Mouse (Mus musculus) cerebellum, postnatal 10 days (tissue): ENCODE measurements around the gene Gm48551.

Source experiments
- DNase-seq, 2 experiments: peaks; one replicate each; pipeline ENCODE4 v3.0.0; 2021; ENCODE audit warnings: mixed read lengths in 2 of 2

The Gm48551 gene

GRCm38 (mm10) chr10:81405588-81406201 lies 21.4 kb downstream of the Gm48551 start:
- DNase-seq: peak; percentile 86 to 92

DNA sequence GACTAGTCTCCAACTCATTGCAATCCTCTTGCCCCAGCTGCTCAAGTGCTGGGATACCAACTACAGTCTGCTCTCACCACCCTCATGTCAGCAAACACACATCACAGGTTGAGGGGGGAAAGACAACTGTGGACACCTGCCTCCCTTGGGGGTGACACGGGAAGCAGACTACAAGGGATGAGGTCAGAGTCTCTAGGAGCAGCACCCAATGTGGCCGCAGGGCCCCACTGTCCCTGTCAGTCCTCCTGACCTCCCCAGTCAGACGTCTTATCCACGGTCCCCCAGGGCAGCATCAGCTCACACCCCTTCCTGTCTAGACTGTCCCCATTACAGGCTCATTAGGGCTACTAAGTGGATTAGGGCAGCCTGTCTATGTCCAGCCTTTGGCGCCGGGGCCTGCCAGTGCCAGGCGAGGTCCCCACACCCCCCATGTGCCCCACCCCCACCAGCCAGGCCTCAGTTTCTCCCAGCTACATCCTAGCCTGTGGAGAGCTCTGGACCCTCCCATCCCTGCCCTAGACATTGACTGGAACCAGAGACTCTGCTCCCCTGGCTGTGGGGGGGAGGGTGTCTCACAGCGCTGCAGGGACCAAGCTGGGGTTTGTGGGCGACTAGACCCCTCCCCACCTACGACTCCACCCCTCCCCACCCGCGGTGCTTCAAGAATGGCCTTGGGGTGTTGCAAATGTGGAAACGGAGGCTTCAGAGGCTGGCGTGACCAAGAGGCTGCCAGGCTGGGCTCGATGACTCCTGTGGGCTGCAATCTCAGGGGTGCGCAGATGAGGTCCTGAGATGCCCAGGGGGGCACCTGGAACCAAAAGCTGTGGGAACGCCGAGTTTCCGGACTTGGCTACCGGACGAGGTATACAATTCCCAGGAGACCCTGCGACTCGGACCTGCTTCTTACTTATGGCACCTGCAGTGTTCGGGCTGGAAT lies 22.5 kb downstream of the Gm48551 start:
- no peak for DNase-seq

- DNase-seq: peak; percentile 89 to 93
These were observed 23.5 kb downstream of the Gm48551 start for GRCm38 (mm10) chr10:81407539-81408423.

DNA sequence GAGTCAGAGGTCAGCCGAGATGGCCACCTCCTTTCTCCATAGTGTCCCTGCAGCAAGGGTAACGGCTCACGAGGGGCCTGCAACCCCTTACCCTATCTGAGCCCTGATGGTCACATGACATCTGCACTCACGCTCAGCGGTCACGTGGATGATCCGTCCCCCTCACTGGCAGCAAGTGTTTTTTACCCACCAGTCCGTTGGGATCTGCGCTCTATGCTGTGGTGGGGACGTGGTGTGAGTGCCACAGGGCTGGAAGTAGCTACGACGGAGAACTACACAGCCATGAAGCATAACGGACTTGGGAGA lies 24.1 kb downstream of the Gm48551 start:
- DNase-seq: no peak

DNA sequence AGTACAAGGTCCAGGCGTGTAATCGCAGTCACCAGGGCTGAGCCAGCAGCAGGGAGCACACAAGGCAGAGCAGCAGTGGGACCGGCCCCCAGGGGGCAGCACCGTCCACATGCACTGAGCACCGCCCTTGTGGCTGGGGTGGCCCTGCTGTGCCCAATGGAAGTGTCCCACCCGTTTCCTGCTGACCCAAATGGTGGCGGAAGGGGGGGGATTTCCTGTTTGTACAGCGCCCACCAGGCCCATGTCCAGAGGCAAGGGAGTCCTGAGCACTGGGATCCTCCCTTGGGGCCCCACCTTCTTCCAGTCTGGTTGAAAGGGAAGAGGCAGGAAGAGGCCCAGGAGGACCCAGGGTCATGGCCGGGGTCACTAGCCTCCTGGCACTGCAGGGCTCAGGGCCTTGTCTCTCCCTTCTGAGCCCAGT lies 24.6 kb downstream of the Gm48551 start:
- DNase-seq: peak; percentile 82 to 84

- DNase-seq: no peak
These were observed 25.1 kb downstream of the Gm48551 start for GRCm38 (mm10) chr10:81409330-81409729.

DNA sequence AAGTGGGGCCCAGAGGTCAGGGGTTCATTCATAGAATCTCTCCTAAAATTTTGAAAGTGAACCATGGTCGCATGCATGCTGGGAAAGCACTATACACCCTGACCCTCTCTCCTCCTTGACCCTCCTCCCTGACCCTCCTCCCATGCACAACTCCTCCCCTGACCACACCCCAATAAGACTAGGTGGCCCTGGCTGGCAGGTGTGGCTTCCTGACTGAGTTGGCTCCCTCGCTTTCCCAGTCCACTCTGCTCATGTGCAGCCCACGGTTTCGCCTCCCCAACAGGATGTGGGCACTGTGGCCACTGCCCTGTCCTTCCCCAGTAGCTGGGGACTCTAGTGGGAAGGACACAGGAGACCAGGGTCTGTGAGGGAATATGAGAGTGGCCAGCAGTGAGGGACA lies 26.1 kb downstream of the Gm48551 start:
- DNase-seq: no peak

- DNase-seq: no peak
These were observed 26.7 kb downstream of the Gm48551 start for GRCm38 (mm10) chr10:81410981-81411380.

GRCm38 (mm10) chr10:81411471-81412400 lies 27.5 kb downstream of the Gm48551 start:
- peak; percentile 97 for DNase-seq

GRCm38 (mm10) chr10:81412586-81413309 lies 28.5 kb downstream of the Gm48551 start:
- DNase-seq: no peak

DNA sequence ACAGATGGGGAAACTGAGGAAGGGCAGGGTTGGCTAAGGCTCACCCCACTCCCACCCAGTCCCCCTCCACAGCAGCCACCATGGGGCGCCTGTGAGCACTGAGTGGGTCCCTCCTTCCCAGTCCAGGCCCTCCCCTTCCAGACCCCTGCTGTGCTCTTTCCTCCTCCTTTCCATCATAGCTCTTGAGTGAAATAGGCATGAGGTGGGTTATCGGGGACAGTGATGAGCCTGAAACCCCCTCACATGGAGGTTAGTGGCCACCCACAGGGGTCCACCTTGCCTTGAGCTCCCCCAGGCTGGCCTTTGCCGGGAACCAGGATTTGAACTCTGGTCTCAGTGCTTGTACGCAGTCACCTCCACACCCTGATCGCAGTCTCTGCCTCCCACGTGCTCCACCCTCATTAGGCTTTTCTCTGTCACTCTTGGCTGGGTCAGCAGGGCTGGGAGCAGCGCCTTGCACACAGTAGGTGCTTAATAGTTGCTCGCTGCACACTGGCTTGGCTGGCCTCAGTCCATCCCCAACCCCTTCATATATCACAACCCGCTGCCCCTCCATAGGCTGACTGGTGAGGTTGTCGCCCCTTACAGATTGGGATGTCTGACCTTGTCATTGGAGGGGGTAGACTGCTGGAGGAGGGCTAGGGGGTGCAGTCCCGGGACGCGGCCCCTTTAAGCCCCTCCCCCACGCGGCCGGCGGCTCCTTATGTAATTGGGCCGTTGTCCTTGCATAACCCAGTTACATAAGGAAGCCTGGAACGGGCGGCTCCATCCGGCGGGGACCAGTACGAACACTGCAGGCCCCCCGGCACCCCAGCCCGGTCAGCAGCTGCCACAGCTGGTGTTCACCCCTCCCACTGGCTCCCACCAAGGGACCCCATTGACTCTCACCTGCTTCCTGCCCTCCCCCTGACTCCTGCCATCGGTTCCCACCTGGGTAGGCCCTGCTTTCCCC lies 29.3 kb downstream of the Gm48551 start:
- DNase-seq: peak; percentile 88 to 89

GRCm38 (mm10) chr10:81414682-81415081 lies 30.4 kb downstream of the Gm48551 start:
- peak in 1 of 2 experiments; percentile 74 for DNase-seq

- DNase-seq: no peak
These were observed 30.9 kb downstream of the Gm48551 start for GRCm38 (mm10) chr10:81415146-81415545.

DNA sequence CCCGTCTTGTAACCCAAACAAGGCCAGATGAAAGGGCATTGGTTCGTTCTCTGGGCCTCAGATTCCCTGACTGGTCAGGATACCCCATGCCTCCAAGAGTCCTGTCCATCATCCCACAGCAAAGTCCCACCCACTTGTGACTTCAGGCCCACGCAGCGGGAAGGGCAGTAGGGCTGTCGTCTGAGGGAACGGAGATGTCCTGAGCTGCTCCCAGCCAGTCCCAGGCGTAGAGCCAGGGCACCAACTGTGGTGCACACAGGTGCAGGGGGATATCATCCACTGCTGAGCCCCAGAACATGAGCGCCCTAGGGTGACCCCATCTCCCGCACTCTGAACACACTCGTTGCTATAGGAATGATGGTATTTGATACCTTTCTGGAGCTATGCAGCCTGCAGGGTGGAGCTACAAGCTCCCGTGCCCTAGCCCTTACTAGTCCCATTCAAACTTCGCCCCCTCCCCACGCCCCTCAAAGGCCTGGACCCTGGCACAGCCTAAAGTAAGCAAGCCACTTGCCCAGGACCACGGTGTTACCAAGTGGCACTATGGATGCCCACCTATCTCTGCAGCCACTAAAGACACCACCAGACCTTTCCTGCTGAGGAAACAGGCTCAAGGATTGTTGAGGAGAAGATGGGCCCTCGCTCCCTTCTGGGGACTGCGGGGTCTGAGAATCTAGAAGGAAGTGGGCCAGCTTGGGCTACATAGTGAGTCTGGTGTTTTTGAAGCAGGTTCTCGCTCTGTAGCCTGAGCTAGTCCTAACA lies 31.5 kb downstream of the Gm48551 start:
- DNase-seq: peak; percentile 72 to 73

DNA sequence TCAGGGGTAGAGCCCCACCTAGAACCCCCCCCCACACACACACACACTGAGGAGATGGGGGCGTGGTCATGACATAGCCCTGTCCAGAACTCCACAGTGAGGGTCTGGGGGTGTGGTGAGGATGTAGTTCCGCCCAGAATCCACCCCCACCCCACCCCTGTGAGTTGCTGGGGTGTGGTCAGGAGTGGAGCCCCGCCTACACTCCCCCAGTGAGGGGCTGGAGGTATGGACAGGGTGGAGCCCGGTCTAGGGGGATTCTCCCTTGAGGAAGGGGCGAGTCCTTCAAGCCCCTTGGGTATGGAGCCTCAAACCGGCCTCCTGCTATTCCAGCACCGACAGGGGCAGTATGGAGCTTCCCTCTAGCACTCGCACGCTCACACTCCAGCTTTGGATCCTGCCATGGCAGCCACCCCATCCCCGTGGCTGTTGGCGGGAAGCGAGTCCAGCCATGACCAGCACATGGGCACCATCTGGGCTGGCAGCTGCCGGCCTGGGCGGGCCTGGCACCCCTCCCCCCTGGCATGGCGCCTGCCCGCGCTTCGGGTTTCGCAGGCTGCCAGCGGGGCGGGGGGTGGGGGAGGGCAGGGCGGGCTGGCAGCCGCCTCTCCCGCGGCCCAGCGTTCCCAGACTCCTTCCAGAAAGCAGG lies 32.4 kb downstream of the Gm48551 start:
- DNase-seq: peak; percentile 98 to 99

DNA sequence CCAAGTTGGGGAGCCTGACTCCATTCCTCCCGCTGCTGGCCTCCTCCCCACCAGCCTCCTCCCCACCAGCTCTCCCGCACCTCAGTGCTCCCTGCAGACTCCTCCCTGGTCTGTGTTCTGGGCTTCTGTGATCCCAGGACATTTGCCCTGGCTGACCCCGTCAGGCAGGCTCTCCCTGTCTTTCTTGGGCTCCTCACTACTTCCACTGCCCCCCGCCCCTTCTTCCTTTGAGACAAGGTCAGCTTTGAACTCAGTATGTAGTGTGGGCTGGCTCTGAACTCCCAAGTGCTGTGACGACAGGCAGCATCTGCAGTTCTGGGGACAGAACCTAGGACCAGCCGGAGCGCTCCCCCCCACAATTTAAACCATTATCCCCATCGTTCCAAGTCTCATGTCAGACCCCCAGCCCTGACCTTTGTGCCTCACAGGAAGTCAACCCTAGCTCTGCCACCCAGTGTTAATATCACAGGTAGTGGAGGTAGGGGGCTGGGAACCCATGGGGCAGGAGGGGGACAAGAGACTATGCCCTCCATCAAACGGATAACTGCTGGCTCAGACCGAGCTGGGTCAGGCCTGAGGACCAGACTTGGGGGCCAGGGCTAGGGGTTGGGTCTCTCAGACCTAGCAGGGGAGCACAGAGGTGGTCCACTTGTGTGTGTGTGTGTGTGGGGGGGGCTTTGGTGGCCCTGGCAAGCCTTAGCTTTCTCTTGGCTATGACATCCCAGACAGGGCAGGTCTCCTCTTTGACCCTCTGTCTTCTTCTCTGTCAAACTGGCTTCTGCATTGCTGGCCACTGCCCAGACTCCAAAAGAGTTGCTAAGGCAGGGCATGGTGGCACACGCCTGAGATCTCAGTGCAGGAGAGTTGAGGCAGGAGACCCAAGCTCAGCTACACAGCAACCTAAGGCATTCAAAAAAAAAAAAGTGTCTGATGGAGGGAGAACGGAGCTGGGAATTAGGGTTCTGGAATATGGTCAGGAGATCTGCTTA lies 33.3 kb downstream of the Gm48551 start:
- DNase-seq: peak in 1 of 2 experiments; percentile 62
